Mouse (Mus musculus) MEL (cell line): ENCODE measurements around the gene Eif4b. TPM values are rescaled to one million over a fixed set of nuclear protein-coding genes. Genes with fewer than 3 reads are reported as not detected.

ENCODE experiments used
- DNase-seq: peaks from one replicate; pipeline ENCODE4 v3.0.0; 2011; ENCODE audit warnings: low read depth, low spot score
- H3K27ac ChIP-seq: 2 replicates; pipeline ENCODE4 v1.5.1; 2012; ENCODE audit warnings: low read depth, mild to moderate bottlenecking, control low read depth, low read length, moderate library complexity; ENCODE audit not compliant: control insufficient read depth
- H3K27me3 ChIP-seq, 2 experiments: fragments of 150-350 bp in 1 of 2; sonication (generic) in 1 of 2; 2 replicates each; pipeline ENCODE4 v1.6.1; 2012; ENCODE audit warnings: low read length in 2 of 2, mild to moderate bottlenecking in 2 of 2, improper control_type of control experiment in 1 of 2, moderate library complexity in 1 of 2; ENCODE audit not compliant: insufficient read depth in 2 of 2, control insufficient read depth in 1 of 2
- H3K36me3 ChIP-seq, 2 experiments: 2 replicates each; pipeline ENCODE4 v1.6.1; 2012 to 2014; ENCODE audit warnings: low read length in 2 of 2, improper control_type of control experiment in 1 of 2, inconsistent platforms in 1 of 2, mild to moderate bottlenecking in 1 of 2; ENCODE audit not compliant: insufficient read depth in 2 of 2, control insufficient read depth in 1 of 2
- H3K4me1 ChIP-seq, 2 experiments: fragments of 150-350 bp in 1 of 2; sonication (generic) in 1 of 2; 2 replicates each; pipeline ENCODE4 v1.6.1; 2012; ENCODE audit warnings: low read length in 2 of 2, improper control_type of control experiment in 1 of 2, mild to moderate bottlenecking in 1 of 2; ENCODE audit not compliant: insufficient read depth in 2 of 2, control insufficient read depth in 1 of 2
- H3K4me3 ChIP-seq, 2 experiments: fragments of 150-350 bp in 1 of 2; sonication (generic) in 1 of 2; 2 replicates each; pipeline ENCODE4 v1.5.1; 2012; ENCODE audit warnings: low read depth in 2 of 2, low read length in 2 of 2, mild to moderate bottlenecking in 2 of 2, moderate library complexity in 2 of 2, control low read depth in 1 of 2, improper control_type of control experiment in 1 of 2; ENCODE audit not compliant: control insufficient read depth in 1 of 2, insufficient read depth in 1 of 2
- H3K79me2 ChIP-seq: 2 replicates; pipeline ENCODE4 v1.6.1; 2012; ENCODE audit warnings: mild to moderate bottlenecking, low read length, moderate library complexity; ENCODE audit not compliant: control insufficient read depth, poor library complexity, insufficient read depth
- H3K9ac ChIP-seq: 2 replicates; pipeline ENCODE4 v1.6.1; 2012; ENCODE audit warnings: low read depth, mild to moderate bottlenecking, control low read depth, low read length, moderate library complexity; ENCODE audit not compliant: control insufficient read depth, poor library complexity, severe bottlenecking
- H3K9me3 ChIP-seq: fragments of 150-350 bp; sonication (generic); replicated peaks from 2 replicates; pipeline ENCODE4 v1.6.1; 2012; ENCODE audit warnings: mild to moderate bottlenecking, low read length, improper control_type of control experiment, moderate library complexity; ENCODE audit not compliant: insufficient read depth
- CHD2 ChIP-seq: IDR thresholded peaks from 2 replicates; pipeline ENCODE4 v1.6.1; 2011; ENCODE audit warnings: low read length, improper control_type of control experiment
- CTCF ChIP-seq, 3 experiments: IDR thresholded peaks in 2 of 3; conservative IDR thresholded peaks in 1 of 3; 2 replicates each; pipeline ENCODE4 v1.5.1; 2011 to 2012; ENCODE audit warnings: low read length in 3 of 3, low read depth in 2 of 3, mild to moderate bottlenecking in 2 of 3, improper control_type of control experiment in 1 of 3, inconsistent platforms in 1 of 3, mixed read lengths in 1 of 3, moderate library complexity in 1 of 3; ENCODE audit not compliant: control insufficient read depth in 1 of 3, insufficient read depth in 1 of 3, poor library complexity in 1 of 3, severe bottlenecking in 1 of 3
- ELF1 ChIP-seq: IDR thresholded peaks from 2 replicates; pipeline ENCODE4 v1.6.1; 2014; ENCODE audit warnings: low read depth, mild to moderate bottlenecking, inconsistent platforms, low read length, improper control_type of control experiment, moderate library complexity
- EP300 ChIP-seq, 2 experiments: IDR thresholded peaks; 2 replicates each; pipeline ENCODE4 v1.6.1; 2011; ENCODE audit warnings: improper control_type of control experiment in 2 of 2, low read length in 2 of 2, low read depth in 1 of 2, mild to moderate bottlenecking in 1 of 2
- ETS1 ChIP-seq: IDR thresholded peaks from 2 replicates; pipeline ENCODE4 v1.6.1; 2012; ENCODE audit warnings: low read depth, mild to moderate bottlenecking, inconsistent platforms, low read length, improper control_type of control experiment, moderate library complexity
- GABPA ChIP-seq: IDR thresholded peaks from 2 replicates; pipeline ENCODE4 v1.6.1; 2012; ENCODE audit warnings: low read depth, mild to moderate bottlenecking, inconsistent platforms, low read length, improper control_type of control experiment, moderate library complexity
- GATA1 ChIP-seq: IDR thresholded peaks from 2 replicates; pipeline ENCODE4 v1.6.1; 2011; ENCODE audit warnings: low read depth, low read length, improper control_type of control experiment
- HCFC1 ChIP-seq: IDR thresholded peaks from 2 replicates; pipeline ENCODE4 v1.6.1; 2012; ENCODE audit warnings: low read depth, mild to moderate bottlenecking, inconsistent platforms, low read length, improper control_type of control experiment, moderate library complexity
- KAT2A ChIP-seq: conservative IDR thresholded peaks from 2 replicates; pipeline ENCODE4 v1.6.1; 2012; ENCODE audit warnings: low read depth, low read length, improper control_type of control experiment, inconsistent platforms
- MAFK ChIP-seq: IDR thresholded peaks from 2 replicates; pipeline ENCODE4 v1.6.1; 2011; ENCODE audit warnings: low read depth, mild to moderate bottlenecking, low read length, improper control_type of control experiment, borderline replicate concordance
- MAX ChIP-seq: IDR thresholded peaks from 2 replicates; pipeline ENCODE4 v1.6.1; 2011; ENCODE audit warnings: low read length, improper control_type of control experiment
- MAZ ChIP-seq: IDR thresholded peaks from 2 replicates; pipeline ENCODE4 v1.6.1; 2012; ENCODE audit warnings: low read depth, mild to moderate bottlenecking, inconsistent platforms, low read length, improper control_type of control experiment
- MEF2A ChIP-seq: IDR thresholded peaks from 2 replicates; pipeline ENCODE4 v1.6.1; 2014; ENCODE audit warnings: low read depth, mild to moderate bottlenecking, inconsistent platforms, low read length, improper control_type of control experiment; ENCODE audit not compliant: poor library complexity, insufficient replicate concordance, severe bottlenecking; ENCODE audit errors: extremely low read depth
- MXI1 ChIP-seq: IDR thresholded peaks from 2 replicates; pipeline ENCODE4 v1.6.1; 2011; ENCODE audit warnings: mild to moderate bottlenecking, low read depth, low read length, improper control_type of control experiment
- MYB ChIP-seq: IDR thresholded peaks from 2 replicates; pipeline ENCODE4 v1.6.1; 2011; ENCODE audit warnings: mild to moderate bottlenecking, low read depth, low read length, improper control_type of control experiment
- MYC ChIP-seq: IDR thresholded peaks from 2 replicates; pipeline ENCODE4 v1.6.1; 2011; ENCODE audit warnings: low read depth, mild to moderate bottlenecking, low read length, improper control_type of control experiment, moderate library complexity
- NRF1 ChIP-seq: IDR thresholded peaks from 2 replicates; pipeline ENCODE4 v1.6.1; 2014; ENCODE audit warnings: low read depth, mild to moderate bottlenecking, inconsistent platforms, low read length, improper control_type of control experiment, moderate library complexity; ENCODE audit not compliant: poor library complexity, insufficient read depth, severe bottlenecking
- POLR2A ChIP-seq, 2 experiments: IDR thresholded peaks; 2 replicates each; pipeline ENCODE4 v1.6.1; 2011 to 2012; ENCODE audit warnings: low read length in 2 of 2, mild to moderate bottlenecking in 2 of 2, control low read depth in 1 of 2, improper control_type of control experiment in 1 of 2, low read depth in 1 of 2, moderate library complexity in 1 of 2; ENCODE audit not compliant: control insufficient read depth in 1 of 2, insufficient read depth in 1 of 2, poor library complexity in 1 of 2
- RCOR1 ChIP-seq: IDR thresholded peaks from 2 replicates; pipeline ENCODE4 v1.6.1; 2012; ENCODE audit warnings: low read depth, mild to moderate bottlenecking, inconsistent platforms, low read length, improper control_type of control experiment
- SMC3 ChIP-seq: IDR thresholded peaks from 2 replicates; pipeline ENCODE4 v1.6.1; 2011; ENCODE audit warnings: low read depth, low read length, improper control_type of control experiment
- TBP ChIP-seq: IDR thresholded peaks from 2 replicates; pipeline ENCODE4 v1.8.0; 2011; ENCODE audit warnings: low read depth, low read length, improper control_type of control experiment
- TCF12 ChIP-seq: IDR thresholded peaks from 2 replicates; pipeline ENCODE4 v1.6.1; 2014; ENCODE audit warnings: low read depth, mild to moderate bottlenecking, inconsistent platforms, low read length, improper control_type of control experiment, moderate library complexity
- ZMIZ1 ChIP-seq: IDR thresholded peaks from 2 replicates; pipeline ENCODE4 v1.6.1; 2012; ENCODE audit warnings: low read depth, mild to moderate bottlenecking, inconsistent platforms, low read length, improper control_type of control experiment, moderate library complexity
- polyA plus RNA-seq, 2 experiments: library from polyadenylated mRNA; stranded (reverse) in 1 of 2; unstranded in 1 of 2; fragments of >175 nt in 1 of 2; fragments of >200 nt in 1 of 2; gene quantifications; 2 replicates each; pipeline versions ENCODE4 v1.2.1 to v1.2.4; 2012; ENCODE audit warnings: low replicate concordance in 2 of 2, low read depth in 1 of 2; ENCODE audit not compliant: insufficient read length in 2 of 2, insufficient read depth in 1 of 2, missing spikeins in 1 of 2
- total RNA-seq: library from RNA; depleted of rRNA; stranded (reverse); fragments of 300-350 nt; gene quantifications from 2 replicates; pipeline ENCODE4 v1.2.3, GENCODE M21; 2012

Gene Eif4b
- total and polyA plus RNA-seq, 3 experiments, result 464 to 790 (median 561) TPM

- DNase-seq, result no peak
- TF ChIP-seq MAZ, result no peak
- TF ChIP-seq ZMIZ1, result no peak
- no peak for TF ChIP-seq ELF1
- TF ChIP-seq EP300 (IDR thresholded peaks at IDR 0.05; ENCODE audit: low read depth in 1 of 2, low read length in 2 of 2), result no peak
- TF ChIP-seq, all 39 proteins: peak for 0
- peaks cover 0 to 5% of the 10 kb centered on the region in 2 experiments; a peak in 3 of 4 replicates for H3K36me3 ChIP-seq
- H3K9ac ChIP-seq, result no peak overlapping the region
- no peak overlapping the region for H3K4me3 ChIP-seq
- peaks cover 12 to 13% of the 10 kb centered on the region in 2 experiments for H3K4me1 ChIP-seq
- no peaks in the 10 kb centered on the region for H3K79me2 ChIP-seq
- H3K27me3 ChIP-seq, result no peaks in the 10 kb centered on the region
- no peak overlapping the region for H3K27ac ChIP-seq
- no peaks in the 10 kb centered on the region for H3K9me3 ChIP-seq
Measured at GRCm38 (mm10) chr15:102112181-102112580, 38.6 kb downstream of the Eif4b start.

DNA sequence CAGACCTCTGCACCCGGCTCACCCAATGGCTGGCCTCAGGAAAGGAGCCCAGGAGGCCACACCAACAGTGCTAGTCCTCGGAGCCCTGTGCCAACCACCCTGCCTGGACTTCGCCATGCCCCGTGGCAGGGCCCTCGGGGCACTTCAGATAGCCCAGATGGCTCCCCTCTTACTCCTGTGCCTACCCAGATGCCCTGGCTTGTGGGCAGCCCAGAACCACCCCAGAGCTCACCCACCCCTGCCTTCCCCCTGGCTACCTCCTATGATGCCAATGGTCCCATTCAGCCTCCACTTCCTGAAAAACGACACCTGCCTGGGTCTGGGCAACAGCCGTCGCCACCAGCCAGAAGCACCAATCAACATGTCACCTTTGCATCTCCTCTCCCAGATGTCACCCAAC is 39.3 kb downstream of the Eif4b start:
- TF ChIP-seq GATA1, result no peak
- TF ChIP-seq MEF2A, result no peak
- no peak for TF ChIP-seq RCOR1
- TF ChIP-seq CTCF (IDR thresholded peaks at IDR 0.05 in 2 of 3, conservative IDR thresholded peaks at IDR 0.05 in 1 of 3; ENCODE audit: control insufficient read depth in 1 of 3, insufficient read depth in 1 of 3, low read depth in 2 of 3, low read length in 3 of 3, poor library complexity in 1 of 3, severe bottlenecking in 1 of 3), result no peak
- no peak for TF ChIP-seq MAX
- TF ChIP-seq MXI1, result no peak
- no peak for TF ChIP-seq MYB
- no peak for TF ChIP-seq NRF1
- no peak for TF ChIP-seq POLR2A (IDR thresholded peaks at IDR 0.05; ENCODE audit: control insufficient read depth in 1 of 2, insufficient read depth in 1 of 2, low read depth in 1 of 2, low read length in 2 of 2, poor library complexity in 1 of 2)
- TF ChIP-seq GABPA, result no peak
- TF ChIP-seq SMC3, result no peak
- DNase-seq, result no peak
- Histone ChIP-seq H3K27me3 (no peaks in the 10 kb centered on the region), H3K4me3 (no peak overlapping the region), H3K9me3 (no peaks in the 10 kb centered on the region), H3K9ac (no peak overlapping the region), H3K27ac (no peak overlapping the region), H3K4me1 (peaks cover 7 to 10% of the 10 kb centered on the region in 2 experiments), H3K36me3 (peaks cover 2 to 3% of the 10 kb centered on the region in 2 experiments; a peak in 3 of 4 replicates), H3K79me2 (no peaks in the 10 kb centered on the region)

DNA sequence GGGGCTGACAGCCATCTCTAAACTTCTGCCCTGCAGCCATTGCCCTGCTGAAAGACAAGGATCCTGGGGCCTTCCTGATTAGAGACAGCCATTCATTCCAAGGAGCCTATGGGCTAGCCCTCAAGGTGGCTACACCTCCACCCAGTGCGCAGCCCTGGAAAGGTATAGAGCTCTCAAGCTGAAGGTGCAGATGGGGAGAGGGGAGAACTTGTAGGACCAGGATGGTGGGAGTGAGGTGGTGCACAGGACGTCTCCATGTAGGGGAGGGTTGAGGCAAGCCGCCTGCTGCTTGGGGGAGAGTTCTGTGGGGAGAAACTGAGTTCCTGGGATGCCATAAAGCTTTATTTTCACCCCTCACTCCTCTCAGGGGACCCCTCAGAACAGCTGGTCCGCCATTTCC is 40.1 kb downstream of the Eif4b start:
- no peak for DNase-seq
- Histone ChIP-seq H3K79me2 (no peaks in the 10 kb centered on the region), H3K27me3 (no peaks in the 10 kb centered on the region), H3K4me3 (no peak overlapping the region), H3K4me1 (peaks cover 2 to 3% of the 10 kb centered on the region in 2 experiments; a peak in 1 of 4 replicates), H3K9me3 (no peaks in the 10 kb centered on the region), H3K9ac (no peak overlapping the region)
- TF ChIP-seq CHD2, result no peak
- TF ChIP-seq POLR2A (IDR thresholded peaks at IDR 0.05; ENCODE audit: control insufficient read depth in 1 of 2, insufficient read depth in 1 of 2, low read depth in 1 of 2, low read length in 2 of 2, poor library complexity in 1 of 2), result no peak
- TF ChIP-seq CTCF (IDR thresholded peaks at IDR 0.05 in 2 of 3, conservative IDR thresholded peaks at IDR 0.05 in 1 of 3; ENCODE audit: control insufficient read depth in 1 of 3, insufficient read depth in 1 of 3, low read depth in 2 of 3, low read length in 3 of 3, poor library complexity in 1 of 3, severe bottlenecking in 1 of 3), result no peak
- TF ChIP-seq KAT2A, result no peak
- TF ChIP-seq ETS1, result no peak
- TF ChIP-seq EP300 (IDR thresholded peaks at IDR 0.05; ENCODE audit: low read depth in 1 of 2, low read length in 2 of 2), result no peak
- no peak for TF ChIP-seq MXI1
- TF ChIP-seq TCF12, result no peak
- TF ChIP-seq RCOR1, result no peak
- TF ChIP-seq MYC, result no peak
- no peak for TF ChIP-seq MAFK
- TF ChIP-seq HCFC1, result no peak
- TF ChIP-seq MAX, result no peak
- no peak for TF ChIP-seq TBP
- TF ChIP-seq, all 39 proteins: peak for 0
- H3K36me3 ChIP-seq, result peaks cover 0 to 2% of the 10 kb centered on the region in 2 experiments; a peak in 2 of 4 replicates
- H3K27ac ChIP-seq, result no peak overlapping the region
